Mouse (Mus musculus) layer of hippocampus, adult 11-12 months (tissue): Measurements from ENCODE around the gene Nup37.
A peak's percentile ranks its signal among the peaks of the same experiment; 100 is the strongest.

Source experiments
- DNase-seq: peaks from one replicate; pipeline ENCODE4 v3.0.0; 2022; ENCODE audit warnings: low spot score

Gene Nup37

GRCm38 (mm10) chr10:88146707-88147477 is at the start of gene Nup37, which contains the start of gene Parpbp:
Gene Nup37 (plus strand): TSS chr10:88146992.
Gene Parpbp (minus strand): TSS chr10:88146941.
- DNase-seq: peak; percentile 79

GRCm38 (mm10) chr10:88106169-88106568 is 40.6 kb upstream of the Nup37 start:
- DNase-seq: no peak

- no peak for DNase-seq
Observed at GRCm38 (mm10) chr10:88113290-88113689, 33.5 kb upstream of the Nup37 start.

- DNase-seq: no peak
Observed at GRCm38 (mm10) chr10:88119721-88120120, 27.1 kb upstream of the Nup37 start.

GRCm38 (mm10) chr10:88135630-88136029 is 11.2 kb upstream of the Nup37 start:
- no peak for DNase-seq

GRCm38 (mm10) chr10:88146187-88146586 is 605 bp upstream of the Nup37 start:
- no peak for DNase-seq

- DNase-seq: no peak
Observed at GRCm38 (mm10) chr10:88150381-88150780, 3.6 kb downstream of the Nup37 start.

GRCm38 (mm10) chr10:88151658-88152057 is 4.9 kb downstream of the Nup37 start:
- no peak for DNase-seq

GRCm38 (mm10) chr10:88162096-88162495 is 15.3 kb downstream of the Nup37 start:
- no peak for DNase-seq

- DNase-seq: no peak
Observed at GRCm38 (mm10) chr10:88162676-88163075, 15.9 kb downstream of the Nup37 start.

GRCm38 (mm10) chr10:88166158-88166557 is 19.4 kb downstream of the Nup37 start:
- DNase-seq: no peak

- DNase-seq: no peak
Observed at GRCm38 (mm10) chr10:88167438-88168077, 20.8 kb downstream of the Nup37 start.

GRCm38 (mm10) chr10:88200541-88200940 is 53.7 kb downstream of the Nup37 start:
- no peak for DNase-seq

- peak; percentile 94 for DNase-seq
Observed at GRCm38 (mm10) chr10:88200951-88201638, 54.3 kb downstream of the Nup37 start, which contains the start of gene Washc3. Gene Washc3 (plus strand): TSS chr10:88201093.

GRCm38 (mm10) chr10:88201650-88202049 is 54.9 kb downstream of the Nup37 start:
- no peak for DNase-seq

- no peak for DNase-seq
Observed at GRCm38 (mm10) chr10:88202581-88202980, 55.8 kb downstream of the Nup37 start.

- no peak for DNase-seq
Observed at GRCm38 (mm10) chr10:88203236-88203635, 56.4 kb downstream of the Nup37 start.

GRCm38 (mm10) chr10:88212644-88213043 is 65.9 kb downstream of the Nup37 start:
- no peak for DNase-seq

- DNase-seq: no peak
Observed at GRCm38 (mm10) chr10:88214800-88215514, 68.2 kb downstream of the Nup37 start.

- DNase-seq: no peak
Observed at GRCm38 (mm10) chr10:88218161-88218560, 71.4 kb downstream of the Nup37 start.

- DNase-seq: no peak
Observed at GRCm38 (mm10) chr10:88221718-88222117, 74.9 kb downstream of the Nup37 start.

- DNase-seq: no peak
Observed at GRCm38 (mm10) chr10:88225421-88225820, 78.6 kb downstream of the Nup37 start.
